Mouse (Mus musculus): ENCODE results near the gene Olfr393. TPM values are rescaled to one million over a fixed set of nuclear protein-coding genes. Genes with fewer than 3 reads are reported as not detected.

Olfr393 gene
- not detected in 2 replicates for polyA plus RNA-seq (2015; fragmentation: Nextera tagmentation; extraction: Ambion mirVana)

DNA sequence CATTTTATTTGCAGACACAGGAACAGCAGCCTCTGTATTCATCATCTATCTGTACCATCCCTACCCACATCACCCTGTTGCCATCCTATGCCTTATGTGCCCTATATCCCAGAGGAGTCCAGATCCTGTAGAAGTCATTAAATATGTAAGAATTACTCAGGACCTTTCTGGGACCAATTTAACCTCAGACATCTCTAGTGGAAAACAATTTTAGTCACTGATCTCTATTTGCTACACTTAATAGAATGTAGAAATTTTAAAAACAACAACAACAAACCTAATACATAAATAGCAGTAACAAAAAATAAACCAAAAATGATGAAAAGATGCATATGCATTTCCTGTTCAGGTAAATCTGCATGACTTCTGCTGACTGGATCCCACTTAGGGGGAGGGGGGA is at the start of gene Olfr393:
Gene Olfr393 (minus strand): TSS at position 101 of the 400 bp plus-strand sequence.
- Histone ChIP-seq H3K9me3 (ENCODE audit: control insufficient read depth, low read length) (0 out of 2 replicates have a peak, but pooled peaks cover 3% of the 10 kb centered on the region), H3K4me2 (ENCODE audit: low read length) (no peak within 1 kb of the TSS), H3K27ac (ENCODE audit: low read depth, low read length) (no peak within 1 kb of the TSS), H3K27me3 (replicated peaks; ENCODE audit: control insufficient read depth, insufficient read depth, low read length) (no peaks in the 10 kb centered on the region), H3K4me3 (ENCODE audit: low read length) (no peak within 1 kb of the TSS), H3K9ac (ENCODE audit: low read depth, low read length) (no peak within 1 kb of the TSS), H3K36me3 (ENCODE audit: control insufficient read depth, insufficient read depth, low read length) (no peaks in the 10 kb centered on the region), H3K4me1 (ENCODE audit: control insufficient read depth, insufficient read depth, low read depth, low read length) (no peaks in the 10 kb centered on the region)
- no peak for ATAC-seq

DNA sequence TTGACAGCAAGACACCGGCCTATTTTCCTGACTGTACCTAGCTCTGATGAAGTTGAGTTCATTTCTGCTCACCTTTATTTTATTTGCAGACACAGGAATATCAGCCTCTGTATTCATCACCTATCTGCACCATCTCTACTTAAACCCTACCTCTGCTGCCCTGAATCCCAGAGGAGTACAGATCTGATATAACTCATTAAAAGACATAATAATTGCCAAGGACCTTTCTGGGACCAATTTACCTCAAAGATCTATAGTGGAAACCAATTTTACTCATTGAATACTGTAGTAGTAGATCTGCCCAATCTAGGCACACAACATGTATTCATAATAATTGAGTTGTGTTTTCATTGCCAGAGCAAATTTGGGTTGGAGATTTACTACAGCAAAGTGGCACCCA is 39.4 kb upstream of the Olfr393 start, which contains the start of gene Olfr394:
Gene Olfr394 (minus strand): TSS at position 101 of the 400 bp plus-strand sequence.
- Histone ChIP-seq H3K4me3 (ENCODE audit: low read length) (no peak within 1 kb of the TSS), H3K4me1 (ENCODE audit: control insufficient read depth, insufficient read depth, low read depth, low read length) (no peaks in the 10 kb centered on the region), H3K27ac (ENCODE audit: low read depth, low read length) (no peak within 1 kb of the TSS), H3K9me3 (ENCODE audit: control insufficient read depth, low read length) (0 out of 2 replicates have a peak, but pooled peaks cover 8% of the 10 kb centered on the region), H3K27me3 (replicated peaks; ENCODE audit: control insufficient read depth, insufficient read depth, low read length) (no peaks in the 10 kb centered on the region), H3K36me3 (ENCODE audit: control insufficient read depth, insufficient read depth, low read length) (no peaks in the 10 kb centered on the region), H3K4me2 (ENCODE audit: low read length) (no peak within 1 kb of the TSS), H3K9ac (ENCODE audit: low read depth, low read length) (no peak within 1 kb of the TSS)
- no peak for ATAC-seq
- 89% methylated on average over 1 of the region's 1 CpGs for WGBS

DNA sequence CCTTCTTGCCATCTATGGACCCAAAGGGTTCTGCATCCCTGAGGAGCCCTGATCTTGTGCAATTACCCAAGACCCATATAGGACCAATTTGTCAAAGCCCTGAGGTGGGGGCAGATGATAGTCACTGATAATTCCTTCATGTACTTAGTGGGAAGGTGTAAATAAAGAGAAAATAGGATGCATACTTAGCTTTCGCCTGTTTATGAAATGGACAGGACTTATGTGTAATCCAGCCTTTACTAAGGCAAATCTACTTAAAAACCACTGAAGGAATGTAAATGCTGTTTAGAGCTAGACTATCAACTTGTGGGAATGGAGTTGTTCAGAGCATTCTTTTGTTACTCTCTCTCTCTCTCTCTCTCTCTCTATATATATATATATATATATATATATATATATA is 34.3 kb downstream of the Olfr393 start, which contains the start of gene Olfr392:
Gene Olfr392 (minus strand): TSS at position 101 of the 400 bp plus-strand sequence.
- H3K9ac ChIP-seq (ENCODE audit: low read depth, low read length): no peak within 1 kb of the TSS
- 97% methylated on average over 1 of the region's 1 CpGs for WGBS
- no peaks in the 10 kb centered on the region for H3K27me3 ChIP-seq (replicated peaks; ENCODE audit: control insufficient read depth, insufficient read depth, low read length)
- no peaks in the 10 kb centered on the region for H3K4me1 ChIP-seq (ENCODE audit: control insufficient read depth, insufficient read depth, low read depth, low read length)
- no peak within 1 kb of the TSS for H3K27ac ChIP-seq (ENCODE audit: low read depth, low read length)
- no peak within 1 kb of the TSS for H3K4me2 ChIP-seq (ENCODE audit: low read length)
- peaks cover 3% of the 10 kb centered on the region; the same call in 1 of the 2 replicates for H3K9me3 ChIP-seq (ENCODE audit: control insufficient read depth, low read length)
- no peak for ATAC-seq
- no peak within 1 kb of the TSS for H3K4me3 ChIP-seq (ENCODE audit: low read length)
- H3K36me3 ChIP-seq (ENCODE audit: control insufficient read depth, insufficient read depth, low read length): no peaks in the 10 kb centered on the region

DNA sequence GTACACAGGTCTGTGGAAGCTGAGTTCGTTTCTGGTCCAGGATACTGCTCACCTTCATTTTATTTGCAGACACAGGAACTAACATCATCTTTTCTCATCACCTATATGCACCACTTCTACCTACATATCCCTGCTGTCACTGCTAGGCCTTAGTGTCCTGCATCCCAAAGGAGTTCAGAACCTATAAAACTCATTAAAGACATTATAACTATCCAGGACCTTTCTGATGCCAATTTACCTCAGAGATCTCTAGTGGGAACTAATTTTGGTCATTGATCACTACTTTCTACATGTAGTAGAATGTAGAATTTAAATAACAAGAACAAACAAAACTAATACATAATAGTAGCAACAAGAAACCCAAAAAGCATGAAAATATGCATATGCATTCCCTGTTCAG is 48.3 kb downstream of the Olfr393 start, which contains the start of gene Olfr391-ps:
Gene Olfr391-ps (minus strand): TSS at position 101 of the 400 bp plus-strand sequence.
- Histone ChIP-seq H3K9me3 (ENCODE audit: control insufficient read depth, low read length) (peaks cover 4% of the 10 kb centered on the region; the same call in 1 of the 2 replicates), H3K4me2 (ENCODE audit: low read length) (no peak within 1 kb of the TSS), H3K9ac (ENCODE audit: low read depth, low read length) (no peak within 1 kb of the TSS), H3K27me3 (replicated peaks; ENCODE audit: control insufficient read depth, insufficient read depth, low read length) (no peaks in the 10 kb centered on the region), H3K4me1 (ENCODE audit: control insufficient read depth, insufficient read depth, low read depth, low read length) (no peaks in the 10 kb centered on the region), H3K27ac (ENCODE audit: low read depth, low read length) (no peak within 1 kb of the TSS), H3K36me3 (ENCODE audit: control insufficient read depth, insufficient read depth, low read length) (no peaks in the 10 kb centered on the region), H3K4me3 (ENCODE audit: low read length) (no peak within 1 kb of the TSS)
- ATAC-seq: no peak
- 32% methylated on average over 1 of the region's 1 CpGs for WGBS

Other genes with a start within 250 kb of the Olfr393 start
- gene Zfp735, start 162.7 kb downstream of the Olfr393 start, polyA plus RNA-seq (2015; fragmentation: Nextera tagmentation; extraction: Ambion mirVana): not detected in 2 replicates
- gene Olfr389, start 70.7 kb downstream of the Olfr393 start, polyA plus RNA-seq (2015; fragmentation: Nextera tagmentation; extraction: Ambion mirVana): not detected in 2 replicates
- not detected in 2 replicates for gene Olfr390, start 68.5 kb downstream of the Olfr393 start, polyA plus RNA-seq (2015; fragmentation: Nextera tagmentation; extraction: Ambion mirVana)
- not detected in 2 replicates for gene Olfr391-ps, start 48.4 kb downstream of the Olfr393 start, polyA plus RNA-seq (2015; fragmentation: Nextera tagmentation; extraction: Ambion mirVana)
- not detected in 2 replicates for gene Olfr392, start 34.4 kb downstream of the Olfr393 start, polyA plus RNA-seq (2015; fragmentation: Nextera tagmentation; extraction: Ambion mirVana)
- gene Olfr394, start 39.3 kb upstream of the Olfr393 start, polyA plus RNA-seq (2015; fragmentation: Nextera tagmentation; extraction: Ambion mirVana): not detected in 2 replicates
- gene Olfr395, start 57.8 kb upstream of the Olfr393 start, polyA plus RNA-seq (2015; fragmentation: Nextera tagmentation; extraction: Ambion mirVana): not detected in 2 replicates
- gene Olfr23, start 85.2 kb upstream of the Olfr393 start, polyA plus RNA-seq (2015; fragmentation: Nextera tagmentation; extraction: Ambion mirVana): not detected in 2 replicates
- gene Olfr397, start 109.4 kb upstream of the Olfr393 start, polyA plus RNA-seq (2015; fragmentation: Nextera tagmentation; extraction: Ambion mirVana): not detected in 2 replicates
- gene Olfr398, start 139.0 kb upstream of the Olfr393 start, polyA plus RNA-seq (2015; fragmentation: Nextera tagmentation; extraction: Ambion mirVana): not detected in 2 replicates
- gene Olfr139, start 205.1 kb upstream of the Olfr393 start, polyA plus RNA-seq (2015; fragmentation: Nextera tagmentation; extraction: Ambion mirVana): not detected in 2 replicates
- not detected in 2 replicates for gene Olfr399, start 205.2 kb upstream of the Olfr393 start, polyA plus RNA-seq (2015; fragmentation: Nextera tagmentation; extraction: Ambion mirVana)
- not detected in 2 replicates for gene Zfp616, start 218.5 kb upstream of the Olfr393 start, polyA plus RNA-seq (2015; fragmentation: Nextera tagmentation; extraction: Ambion mirVana)